Mouse (Mus musculus) midbrain, embryonic 14.5 days (tissue): Measurements from ENCODE around the gene Gdpd1. TPM values are rescaled to one million over a fixed set of nuclear protein-coding genes. Genes with fewer than 3 reads are reported as not detected.
"Not testable (repeated sequence)": the region's sequence is repeated elsewhere in the genome, so short reads cannot be mapped to it uniquely, and the experiment has no call there.

ENCODE experiments used
- ATAC-seq: fragments of 200-750 bp; cut with Nextera tagmentation; 2 replicates; pipeline ENCODE4 v1.8.0; 2017; ENCODE audit warnings: moderate number of reproducible peaks, moderate library complexity; ENCODE audit not compliant: low FRiP score, low TSS enrichment
- DNase-seq: peaks from one replicate; pipeline ENCODE4 v3.0.0-alpha.2; 2015
- H3K27ac ChIP-seq: fragments of 300-500 bp; sonication (generic); replicated peaks from 2 replicates; pipeline ENCODE4 v1.5.1; 2014; ENCODE audit warnings: mild to moderate bottlenecking, low read depth, low read length, moderate library complexity
- H3K27me3 ChIP-seq: fragments of 300-500 bp; sonication (generic); 2 replicates; pipeline ENCODE4 v1.6.1; 2014; ENCODE audit warnings: low read length, control low read depth, mixed read lengths; ENCODE audit not compliant: control insufficient read depth, insufficient read depth
- H3K36me3 ChIP-seq: fragments of 300-500 bp; sonication (generic); 2 replicates; pipeline ENCODE4 v1.6.1; 2014; ENCODE audit warnings: low read length, control low read depth; ENCODE audit not compliant: control insufficient read depth, insufficient read depth
- H3K4me1 ChIP-seq: fragments of 300-500 bp; sonication (generic); 2 replicates; pipeline ENCODE4 v1.6.1; 2014; ENCODE audit warnings: mild to moderate bottlenecking, antibody characterized with exemption, low read length, control low read depth; ENCODE audit not compliant: control insufficient read depth, insufficient read depth
- H3K4me2 ChIP-seq: fragments of 300-500 bp; sonication (generic); 2 replicates; pipeline ENCODE4 v1.6.1; 2014; ENCODE audit warnings: mild to moderate bottlenecking, low read length, moderate library complexity
- H3K4me3 ChIP-seq: fragments of 300-500 bp; sonication (generic); replicated peaks from 2 replicates; pipeline ENCODE4 v1.5.1; 2014; ENCODE audit warnings: low read depth, low read length
- H3K9ac ChIP-seq: fragments of 300-500 bp; sonication (generic); replicated peaks from 2 replicates; pipeline ENCODE4 v1.6.1; 2014; ENCODE audit warnings: mild to moderate bottlenecking, low read length, moderate library complexity
- H3K9me3 ChIP-seq: fragments of 300-500 bp; sonication (generic); 2 replicates; pipeline ENCODE4 v1.6.1; 2016; ENCODE audit warnings: low read length, control low read depth, mixed read lengths; ENCODE audit not compliant: control insufficient read depth
- WGBS: fragments of 180-500 bp; shearing (Covaris S2); extraction: QIAGEN DNeasy Blood & Tissue Kit; methylation state at CpG from one replicate; pipeline ENCODE4 v1.1.7; 2014; 5-methylcytosine and 5-hydroxymethylcytosine counted together
- polyA plus RNA-seq: library from polyadenylated mRNA; unstranded; fragments of >200 nt; fragmentation: Nextera tagmentation; extraction: Ambion mirVana; gene quantifications from 2 replicates; pipeline ENCODE4 v1.2.1, GENCODE M21; 2014

Gene Gdpd1
- polyA plus RNA-seq, 1 experiment from 2014 or later = 180 TPM

DNA sequence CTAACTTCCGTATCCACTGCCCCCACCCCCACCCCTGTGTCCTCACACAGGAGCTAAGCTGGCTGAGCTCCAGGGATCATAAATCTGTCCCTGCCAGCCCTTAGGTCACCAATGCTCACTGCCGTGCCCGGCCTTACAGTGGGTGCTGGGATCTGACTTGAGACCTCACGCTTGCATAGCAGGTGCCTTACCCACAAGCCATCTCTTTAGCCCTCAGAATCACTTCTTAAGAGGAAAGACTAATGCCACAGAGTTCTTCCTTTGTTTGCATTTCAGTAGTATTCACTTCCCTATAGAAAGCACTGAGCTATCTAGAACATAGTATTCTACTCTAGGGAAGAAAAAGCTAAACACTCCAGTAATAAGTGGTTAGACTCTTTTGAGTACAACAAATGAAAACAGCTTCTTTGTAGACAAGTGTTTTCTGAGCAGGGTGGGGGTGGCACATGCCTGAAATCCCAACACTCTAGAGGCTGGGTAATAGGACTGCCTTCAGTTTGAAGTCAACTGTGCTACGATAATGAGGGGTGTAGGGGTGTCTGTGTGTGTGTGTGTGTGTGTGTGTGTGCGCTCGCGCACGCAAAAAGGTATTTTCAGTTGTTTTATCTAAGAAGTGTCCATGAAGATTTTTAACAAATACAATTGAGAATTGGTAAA is 34.4 kb downstream of the Gdpd1 start:
- H3K9ac ChIP-seq = no peak overlapping the region
- no peaks in the 10 kb centered on the region for H3K9me3 ChIP-seq
- H3K4me1 ChIP-seq = no peaks in the 10 kb centered on the region
- no peak overlapping the region for H3K4me2 ChIP-seq
- H3K27me3 ChIP-seq = no peaks in the 10 kb centered on the region
- no peak overlapping the region for H3K4me3 ChIP-seq
- ATAC-seq (no peak), DNase-seq (no peak)
- peaks cover 88% of the 10 kb centered on the region for H3K36me3 ChIP-seq
- H3K27ac ChIP-seq = no peak overlapping the region
- 93% methylated on average over 9 of the region's 9 CpGs for WGBS

DNA sequence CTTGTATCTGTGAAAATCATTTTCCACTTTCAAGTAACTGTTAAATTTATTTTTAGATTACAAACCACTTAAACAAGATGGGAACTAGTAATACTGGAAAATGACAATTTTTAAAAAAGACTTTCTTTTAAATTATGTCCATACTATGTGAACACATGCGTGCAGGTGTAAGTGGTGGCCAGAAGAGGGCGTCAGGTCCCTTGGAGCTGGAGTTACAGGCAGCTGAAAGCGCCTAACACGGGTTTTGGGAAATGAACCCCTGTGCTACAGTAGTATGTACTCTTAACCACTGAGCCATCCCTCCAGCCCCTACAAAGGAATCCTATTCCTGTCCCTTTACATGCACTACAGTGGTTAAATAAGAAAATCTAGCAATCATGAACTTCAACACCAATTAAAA is 37.7 kb downstream of the Gdpd1 start:
- H3K4me2 ChIP-seq = no peak overlapping the region
- no peak overlapping the region for H3K27ac ChIP-seq
- ATAC-seq (no peak), DNase-seq (no peak)
- no peaks in the 10 kb centered on the region for H3K27me3 ChIP-seq
- H3K9me3 ChIP-seq = no peaks in the 10 kb centered on the region
- peaks cover 82% of the 10 kb centered on the region for H3K36me3 ChIP-seq
- no peak overlapping the region for H3K9ac ChIP-seq
- WGBS = 72% methylated on average over 4 of the region's 4 CpGs
- H3K4me3 ChIP-seq = no peak overlapping the region
- no peaks in the 10 kb centered on the region for H3K4me1 ChIP-seq

DNA sequence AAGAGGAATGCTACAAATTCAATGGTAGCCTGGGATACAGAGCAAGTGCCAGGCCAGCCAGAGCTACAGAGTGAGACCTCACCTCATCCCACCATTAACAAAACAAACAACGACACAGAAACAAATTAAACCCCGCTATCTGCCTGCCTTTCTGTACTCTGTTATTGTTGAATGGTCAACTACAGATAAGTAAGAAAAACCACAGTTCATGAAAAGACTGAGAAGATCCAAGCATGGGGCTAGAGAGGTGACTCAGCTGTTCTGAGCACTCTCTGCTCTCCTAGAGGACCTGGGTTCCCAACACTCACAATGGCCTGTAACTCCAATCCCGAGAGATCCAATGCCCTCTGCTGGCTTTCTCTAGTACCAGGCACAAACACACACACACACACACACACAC is 45.6 kb downstream of the Gdpd1 start:
- H3K27ac ChIP-seq = no peak overlapping the region
- H3K4me3 ChIP-seq = no peak overlapping the region
- H3K36me3 ChIP-seq = peaks cover 11% of the 10 kb centered on the region
- 97% methylated on average over 3 of the region's 3 CpGs for WGBS
- H3K4me2 ChIP-seq = no peak overlapping the region
- ATAC-seq (no peak), DNase-seq (no peak)
- no peaks in the 10 kb centered on the region for H3K4me1 ChIP-seq
- H3K27me3 ChIP-seq = no peaks in the 10 kb centered on the region
- H3K9me3 ChIP-seq = no peaks in the 10 kb centered on the region
- H3K9ac ChIP-seq = no peak overlapping the region

DNA sequence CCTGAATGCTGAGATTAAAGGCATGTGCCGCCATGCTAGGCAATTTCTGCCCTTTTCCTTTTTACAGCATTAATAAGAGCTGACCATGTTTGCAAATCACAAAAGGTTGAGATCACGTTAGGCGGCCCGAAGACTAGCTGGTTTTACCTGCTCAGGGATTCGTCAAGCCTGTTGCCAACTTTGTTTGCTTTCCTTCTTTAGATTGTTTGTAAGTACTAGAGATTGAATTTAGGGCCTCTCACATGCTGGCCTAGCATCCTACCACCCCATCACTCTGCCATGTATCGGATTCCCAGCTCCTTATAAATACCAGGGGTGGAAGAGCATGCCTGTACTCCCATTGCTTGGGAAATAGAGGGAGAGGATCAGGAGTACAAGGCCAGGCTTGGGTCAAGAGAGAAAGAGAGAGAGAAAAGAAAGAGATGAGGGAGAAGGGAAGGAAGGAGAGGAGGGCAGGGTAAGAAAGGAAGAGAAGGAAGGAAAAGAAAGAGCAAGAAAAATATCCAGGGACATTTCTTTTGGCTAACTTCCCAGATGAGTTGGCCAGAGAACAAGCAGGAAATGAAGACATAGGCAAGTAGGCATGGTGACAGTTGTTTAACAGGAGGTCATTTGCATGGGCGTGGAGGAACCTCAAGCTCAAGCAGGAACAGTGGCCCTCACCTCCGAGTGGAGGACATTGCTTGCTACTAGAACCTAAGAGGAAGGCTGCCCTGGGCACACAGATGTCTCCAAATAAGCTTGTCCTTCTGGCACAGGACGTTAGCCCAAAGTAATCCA is 47.6 kb downstream of the Gdpd1 start:
- ATAC-seq (no peak), DNase-seq (no peak)
- Histone ChIP-seq H3K9me3 (no peaks in the 10 kb centered on the region), H3K9ac (no peak overlapping the region), H3K27ac (no peak overlapping the region), H3K27me3 (no peaks in the 10 kb centered on the region), H3K4me2 (no peak overlapping the region), H3K4me3 (no peak overlapping the region), H3K36me3 (no peaks in the 10 kb centered on the region), H3K4me1 (no peaks in the 10 kb centered on the region)
- WGBS = 81% methylated on average over 9 of the region's 9 CpGs

DNA sequence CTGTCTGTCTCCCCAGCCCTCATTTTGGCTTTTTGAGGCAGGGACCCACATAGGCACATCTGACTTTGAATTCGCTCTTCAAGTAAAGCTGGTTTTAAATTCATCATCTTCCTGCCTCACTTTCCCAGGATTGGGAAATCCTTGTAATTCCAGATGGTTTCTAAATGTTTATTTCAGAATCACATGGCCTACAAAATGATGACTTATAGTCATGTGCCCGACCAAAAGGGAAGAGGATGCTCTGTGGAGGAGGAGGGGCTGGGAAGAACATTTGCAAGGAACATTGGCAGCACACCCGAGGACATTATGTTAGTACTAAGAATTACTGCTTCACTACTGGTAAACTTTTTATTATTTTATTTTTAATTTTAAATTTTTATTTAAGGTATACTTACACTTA is 48.5 kb downstream of the Gdpd1 start:
- no peak overlapping the region for H3K4me2 ChIP-seq
- no peak overlapping the region for H3K27ac ChIP-seq
- no peaks in the 10 kb centered on the region for H3K36me3 ChIP-seq
- WGBS = 81% methylated on average over 3 of the region's 3 CpGs
- H3K9me3 ChIP-seq = no peaks in the 10 kb centered on the region
- no peak for ATAC-seq
- H3K4me3 ChIP-seq = no peak overlapping the region
- no peaks in the 10 kb centered on the region for H3K4me1 ChIP-seq
- DNase-seq = no peak
- no peaks in the 10 kb centered on the region for H3K27me3 ChIP-seq
- H3K9ac ChIP-seq = no peak overlapping the region

DNA sequence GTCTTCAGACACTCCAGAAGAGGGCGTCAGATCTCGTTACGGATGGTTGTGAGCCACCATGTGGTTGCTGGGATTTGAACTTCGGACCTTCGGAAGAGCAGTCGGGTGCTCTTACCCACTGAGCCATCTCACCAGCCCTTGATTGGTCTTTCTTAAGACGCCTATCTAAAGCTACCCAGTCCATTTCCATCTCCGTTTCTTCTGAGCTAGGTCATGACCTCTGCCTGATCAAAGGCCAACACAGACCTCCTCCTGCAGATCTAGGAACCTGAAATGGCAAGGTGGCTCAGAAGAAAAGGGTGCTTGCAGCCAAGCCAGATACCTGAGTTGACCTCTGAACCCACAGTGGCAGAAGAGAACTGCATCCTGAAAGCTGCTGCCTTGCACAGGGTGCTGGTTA is 50.6 kb downstream of the Gdpd1 start:
- H3K27me3 ChIP-seq, DNase-seq, H3K4me3 ChIP-seq, H3K4me1 ChIP-seq, H3K9me3 ChIP-seq, H3K9ac ChIP-seq, H3K36me3 ChIP-seq, H3K4me2 ChIP-seq, ATAC-seq, H3K27ac ChIP-seq: not testable (repeated sequence)
- 61% methylated on average over 8 of the region's 8 CpGs for WGBS

DNA sequence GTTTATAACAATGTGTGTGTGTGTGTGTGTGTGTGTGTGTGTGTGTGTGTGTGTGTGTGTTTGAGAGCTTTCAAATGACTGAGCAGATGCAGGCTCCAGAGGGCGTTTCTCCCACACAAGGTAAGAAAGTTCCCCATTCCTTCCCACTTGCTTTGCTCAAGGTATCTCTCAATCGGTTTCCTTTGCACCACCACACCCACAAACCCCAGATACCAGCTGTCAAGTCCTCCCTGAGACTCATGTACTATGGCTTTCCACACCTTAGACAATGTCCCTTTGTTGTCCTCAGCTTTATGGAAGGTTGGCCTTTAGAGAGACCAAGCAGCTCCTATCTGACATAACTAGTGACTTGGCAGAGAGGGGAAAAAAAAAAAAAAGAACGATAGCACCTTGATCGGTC is 51.1 kb downstream of the Gdpd1 start:
- H3K9ac ChIP-seq = no peak overlapping the region
- no peak overlapping the region for H3K27ac ChIP-seq
- no peaks in the 10 kb centered on the region for H3K36me3 ChIP-seq
- H3K9me3 ChIP-seq = no peaks in the 10 kb centered on the region
- no peaks in the 10 kb centered on the region for H3K4me1 ChIP-seq
- 88% methylated on average over 4 of the region's 4 CpGs for WGBS
- DNase-seq (no peak), ATAC-seq (no peak)
- no peak overlapping the region for H3K4me3 ChIP-seq
- H3K4me2 ChIP-seq = no peak overlapping the region
- H3K27me3 ChIP-seq = no peaks in the 10 kb centered on the region

DNA sequence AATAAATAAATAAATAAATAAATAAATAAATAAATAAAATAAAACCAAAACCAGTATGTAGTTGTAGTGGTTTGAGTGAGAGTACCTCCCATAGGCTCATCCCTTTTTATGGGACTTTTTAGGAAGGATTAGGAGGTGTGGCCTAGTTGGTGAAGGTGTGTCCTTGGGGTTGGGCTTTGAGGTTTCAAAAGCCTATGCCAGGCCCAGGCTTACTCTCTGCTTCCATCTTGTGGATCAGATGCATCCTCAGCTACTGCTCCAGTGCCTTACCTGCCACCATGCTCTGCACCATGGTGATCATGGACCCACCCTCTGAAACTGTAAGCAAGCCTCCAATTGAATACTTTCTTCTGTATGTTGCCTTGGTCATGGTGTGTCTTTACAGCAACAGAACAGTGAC is 52.3 kb downstream of the Gdpd1 start:
- no peaks in the 10 kb centered on the region for H3K9me3 ChIP-seq
- H3K27ac ChIP-seq = no peak overlapping the region
- no peak overlapping the region for H3K9ac ChIP-seq
- ATAC-seq (no peak), DNase-seq (no peak)
- H3K27me3 ChIP-seq = no peaks in the 10 kb centered on the region
- H3K36me3 ChIP-seq = no peaks in the 10 kb centered on the region
- no peak overlapping the region for H3K4me2 ChIP-seq
- H3K4me1 ChIP-seq = no peaks in the 10 kb centered on the region
- no peak overlapping the region for H3K4me3 ChIP-seq

DNA sequence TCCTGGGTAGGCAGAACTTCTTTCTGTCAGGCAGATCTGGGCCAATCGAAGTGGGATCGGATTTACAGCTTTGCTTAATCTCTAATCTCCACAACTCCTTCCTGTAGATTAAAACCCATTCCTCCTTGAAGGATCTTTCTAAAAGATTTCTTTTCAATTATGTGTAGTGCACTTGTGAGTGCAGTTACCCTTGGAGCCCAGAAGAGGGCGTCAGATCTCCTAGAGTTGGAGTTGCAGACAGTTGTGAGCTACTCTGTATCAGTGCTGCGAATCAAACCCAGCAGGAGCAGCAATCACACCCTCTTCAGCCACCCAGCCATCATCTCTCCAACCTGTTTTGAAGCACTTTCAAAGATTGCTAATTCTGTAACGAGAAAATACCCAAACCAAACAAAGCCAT is 53.4 kb downstream of the Gdpd1 start:
- Histone ChIP-seq H3K9me3 (no peaks in the 10 kb centered on the region), H3K27ac (no peak overlapping the region), H3K4me1 (no peaks in the 10 kb centered on the region), H3K27me3 (no peaks in the 10 kb centered on the region), H3K4me2 (no peak overlapping the region), H3K9ac (no peak overlapping the region), H3K4me3 (no peak overlapping the region), H3K36me3 (no peaks in the 10 kb centered on the region)
- DNase-seq (no peak), ATAC-seq (no peak)
- WGBS = 83% methylated on average over 5 of the region's 5 CpGs
